Mouse (Mus musculus): ENCODE data around the gene Ncoa3.

Gene Ncoa3

GRCm38 (mm10) chr2:165970767-165971166 is 21.7 kb upstream of the Ncoa3 start:
- DNase-seq, result no peak

- peak in 1 of 2 experiments; percentile 69 for DNase-seq
Measured at GRCm38 (mm10) chr2:165974383-165974782, 18.1 kb upstream of the Ncoa3 start.

- no peak for DNase-seq
Measured at GRCm38 (mm10) chr2:165976186-165976585, 16.2 kb upstream of the Ncoa3 start.

GRCm38 (mm10) chr2:165976874-165977273 is 15.6 kb upstream of the Ncoa3 start:
- peak in 1 of 2 experiments; percentile 46 for DNase-seq

GRCm38 (mm10) chr2:165978119-165978518 is 14.3 kb upstream of the Ncoa3 start:
- DNase-seq, result no peak

GRCm38 (mm10) chr2:165981248-165981977 is 11.0 kb upstream of the Ncoa3 start:
- no peak for DNase-seq

GRCm38 (mm10) chr2:165982512-165983389 is 9.7 kb upstream of the Ncoa3 start:
- DNase-seq, result peak; percentile 88 to 89

- no peak for DNase-seq
Measured at GRCm38 (mm10) chr2:165984318-165984717, 8.1 kb upstream of the Ncoa3 start.

GRCm38 (mm10) chr2:165984891-165985290 is 7.5 kb upstream of the Ncoa3 start:
- no peak for DNase-seq

GRCm38 (mm10) chr2:165985581-165985980 is 6.9 kb upstream of the Ncoa3 start:
- DNase-seq, result no peak

GRCm38 (mm10) chr2:165986921-165987453 is 5.4 kb upstream of the Ncoa3 start:
- DNase-seq, result peak; percentile 77 to 78

- DNase-seq, result peak in 1 of 2 experiments; percentile 38
Measured at GRCm38 (mm10) chr2:165993173-165993900, 901 bp downstream of the Ncoa3 start.

- no peak for DNase-seq
Measured at GRCm38 (mm10) chr2:165994341-165994740, 1.9 kb downstream of the Ncoa3 start.

GRCm38 (mm10) chr2:165995711-165996110 is 3.3 kb downstream of the Ncoa3 start:
- DNase-seq, result no peak

GRCm38 (mm10) chr2:165996130-165996529 is 3.7 kb downstream of the Ncoa3 start:
- no peak for DNase-seq

- DNase-seq, result no peak
Measured at GRCm38 (mm10) chr2:165997256-165997967, 5.0 kb downstream of the Ncoa3 start.

- no peak for DNase-seq
Measured at GRCm38 (mm10) chr2:165998969-165999368, 6.5 kb downstream of the Ncoa3 start.

GRCm38 (mm10) chr2:165999790-166000189 is 7.4 kb downstream of the Ncoa3 start:
- DNase-seq, result no peak

GRCm38 (mm10) chr2:166000242-166000641 is 7.8 kb downstream of the Ncoa3 start:
- DNase-seq, result no peak

GRCm38 (mm10) chr2:166000769-166001168 is 8.3 kb downstream of the Ncoa3 start:
- DNase-seq, result no peak

- DNase-seq, result no peak
Measured at GRCm38 (mm10) chr2:166001362-166001761, 8.9 kb downstream of the Ncoa3 start.

- DNase-seq, result peak in 1 of 2 experiments; percentile 35
Measured at GRCm38 (mm10) chr2:166001768-166002167, 9.3 kb downstream of the Ncoa3 start.
